Mouse (Mus musculus): Measurements from ENCODE around the gene Prune1. TPM values are rescaled to one million over a fixed set of nuclear protein-coding genes. Genes with fewer than 3 reads are reported as not detected.

Prune1 gene
- polyA plus RNA-seq, 1 experiment from 2014 or later = 19.8 TPM

GRCm38 (mm10) chr3:95294718-95295117 lies 12.8 kb upstream of the Prune1 start:
- H3K9me3 ChIP-seq (ENCODE audit: control insufficient read depth, low read length) = no peaks in the 10 kb centered on the region
- no peak for DNase-seq (ENCODE audit: low spot score)
- no peak for ATAC-seq (replicated peaks; ENCODE audit: low FRiP score)
- H3K4me2 ChIP-seq = no peak overlapping the region
- no peak overlapping the region for H3K9ac ChIP-seq (ENCODE audit: low read depth, low read length)
- peaks cover 14% of the 10 kb centered on the region for H3K36me3 ChIP-seq (ENCODE audit: control insufficient read depth, insufficient read depth, low read length)
- H3K27me3 ChIP-seq (replicated peaks; ENCODE audit: control insufficient read depth, insufficient read depth, low read length) = no peaks in the 10 kb centered on the region
- H3K4me3 ChIP-seq (ENCODE audit: low read depth, low read length) = no peak overlapping the region
- H3K27ac ChIP-seq (ENCODE audit: low read depth, low read length) = peak overlapping the region; percentile 34; the same call in 1 of the 2 replicates
- 83% methylated on average over 5 of the region's 5 CpGs for WGBS
- H3K4me1 ChIP-seq (replicated peaks; ENCODE audit: control insufficient read depth, insufficient read depth, low read length) = peaks cover 12% of the 10 kb centered on the region

DNA sequence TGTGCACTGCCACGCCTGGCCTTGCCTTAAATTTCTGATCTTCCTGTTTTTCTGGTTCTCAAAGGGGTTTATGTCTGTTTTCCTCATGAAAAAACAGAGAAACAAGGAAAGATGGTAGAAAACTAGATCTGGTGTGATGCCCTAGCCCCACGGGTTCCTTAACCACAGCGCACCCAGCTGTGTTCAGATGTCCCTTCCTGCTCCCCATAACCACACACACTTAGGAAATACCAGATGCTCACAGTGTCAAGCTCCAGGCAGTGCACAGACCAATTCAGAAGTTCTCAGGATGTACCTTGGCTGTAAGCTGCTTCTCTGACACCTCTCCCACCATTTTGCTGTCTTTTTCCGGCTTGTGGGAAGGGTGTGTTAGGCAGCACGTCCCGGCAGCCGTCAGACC lies 12.4 kb upstream of the Prune1 start:
- Histone ChIP-seq H3K36me3 (ENCODE audit: control insufficient read depth, insufficient read depth, low read length) (peaks cover 14% of the 10 kb centered on the region), H3K27me3 (replicated peaks; ENCODE audit: control insufficient read depth, insufficient read depth, low read length) (no peaks in the 10 kb centered on the region), H3K9ac (ENCODE audit: low read depth, low read length) (no peak overlapping the region), H3K4me3 (ENCODE audit: low read depth, low read length) (no peak overlapping the region), H3K4me1 (replicated peaks; ENCODE audit: control insufficient read depth, insufficient read depth, low read length) (peaks cover 12% of the 10 kb centered on the region), H3K9me3 (ENCODE audit: control insufficient read depth, low read length) (no peaks in the 10 kb centered on the region), H3K27ac (ENCODE audit: low read depth, low read length) (peak overlapping the region; percentile 34; the same call in 1 of the 2 replicates), H3K4me2 (0 out of 2 replicates have a peak overlapping the region, but pooled peaks have one; percentile 4)
- 70% methylated on average over 7 of the region's 7 CpGs for WGBS
- ATAC-seq (replicated peaks; ENCODE audit: low FRiP score) = no peak
- DNase-seq (ENCODE audit: low spot score) = no peak

DNA sequence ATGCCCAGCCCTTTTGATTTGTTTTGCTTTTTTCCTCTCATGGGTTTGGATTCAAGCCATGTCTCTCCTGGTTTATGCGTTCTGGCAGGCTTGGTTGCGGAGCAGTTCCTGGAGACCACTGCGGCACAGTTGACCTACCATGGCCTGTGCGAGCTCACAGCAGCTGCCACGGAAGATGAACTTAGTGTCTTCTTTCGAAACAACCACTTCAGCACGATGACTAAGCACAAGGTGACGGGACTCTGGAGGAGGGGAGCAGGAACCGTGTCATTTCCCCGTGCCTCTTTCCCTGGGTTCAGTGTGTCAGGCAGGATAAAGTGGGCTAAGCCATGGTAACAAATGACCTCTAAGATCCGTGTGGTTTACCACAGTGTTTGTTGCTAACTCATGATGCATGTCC lies 11.7 kb upstream of the Prune1 start:
- Histone ChIP-seq H3K27me3 (replicated peaks; ENCODE audit: control insufficient read depth, insufficient read depth, low read length) (no peaks in the 10 kb centered on the region), H3K36me3 (ENCODE audit: control insufficient read depth, insufficient read depth, low read length) (peaks cover 16% of the 10 kb centered on the region), H3K4me1 (replicated peaks; ENCODE audit: control insufficient read depth, insufficient read depth, low read length) (peaks cover 12% of the 10 kb centered on the region), H3K27ac (ENCODE audit: low read depth, low read length) (peak overlapping the region; percentile 23; the same call in 1 of the 2 replicates), H3K9ac (ENCODE audit: low read depth, low read length) (no peak overlapping the region), H3K4me2 (no peak overlapping the region), H3K9me3 (ENCODE audit: control insufficient read depth, low read length) (no peaks in the 10 kb centered on the region), H3K4me3 (ENCODE audit: low read depth, low read length) (no peak overlapping the region)
- 43% methylated on average over 11 of the region's 11 CpGs for WGBS
- 0 out of 2 replicates have a peak, but pooled peaks have one; percentile 16 for ATAC-seq (replicated peaks; ENCODE audit: low FRiP score)
- no peak for DNase-seq (ENCODE audit: low spot score)

DNA sequence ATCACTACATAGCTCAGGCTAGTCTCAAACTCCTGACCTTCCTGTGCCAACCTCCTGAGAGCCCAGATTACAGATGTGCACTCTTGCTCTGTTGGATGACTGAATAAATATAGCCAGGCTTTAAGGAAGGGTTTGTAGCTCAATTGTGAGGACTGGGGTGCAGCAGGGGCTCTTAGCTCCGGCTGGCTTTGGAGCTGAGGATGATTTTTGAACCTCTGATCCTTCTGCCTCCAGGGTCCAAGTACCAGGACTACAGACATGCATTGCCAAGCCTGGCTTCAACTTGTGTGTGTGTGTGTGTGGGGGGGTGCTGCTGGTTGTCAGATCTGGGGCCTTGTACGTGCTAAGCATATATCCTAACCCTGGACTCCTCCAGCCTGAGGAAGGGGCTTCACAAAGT lies 11.0 kb upstream of the Prune1 start:
- Histone ChIP-seq H3K27ac (ENCODE audit: low read depth, low read length) (no peak overlapping the region), H3K27me3 (replicated peaks; ENCODE audit: control insufficient read depth, insufficient read depth, low read length) (no peaks in the 10 kb centered on the region)

DNA sequence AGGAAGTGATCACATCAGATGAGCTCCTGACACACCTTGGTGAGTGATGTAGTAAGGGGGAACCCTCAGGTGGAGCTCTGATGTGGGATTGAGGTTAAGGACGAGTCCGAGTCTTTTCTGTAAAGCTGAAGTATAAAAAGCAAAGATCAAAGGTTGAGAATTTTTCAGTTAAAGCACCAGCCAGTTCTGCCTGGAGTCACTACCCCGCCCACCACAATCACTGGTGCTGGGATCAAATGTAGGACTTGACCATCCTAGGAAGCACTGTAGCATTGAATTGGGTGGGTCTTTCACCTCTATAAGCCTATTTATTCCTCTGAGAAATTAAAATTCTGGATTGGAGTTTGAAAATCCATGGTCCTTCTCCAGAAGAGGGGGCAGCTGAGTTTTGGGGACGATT lies 9.2 kb upstream of the Prune1 start:
- Histone ChIP-seq H3K9ac (ENCODE audit: low read depth, low read length) (no peak overlapping the region), H3K27me3 (replicated peaks; ENCODE audit: control insufficient read depth, insufficient read depth, low read length) (no peaks in the 10 kb centered on the region), H3K9me3 (ENCODE audit: control insufficient read depth, low read length) (no peaks in the 10 kb centered on the region), H3K36me3 (ENCODE audit: control insufficient read depth, insufficient read depth, low read length) (peaks cover 20% of the 10 kb centered on the region), H3K4me2 (no peak overlapping the region), H3K27ac (ENCODE audit: low read depth, low read length) (no peak overlapping the region), H3K4me3 (ENCODE audit: low read depth, low read length) (no peak overlapping the region), H3K4me1 (replicated peaks; ENCODE audit: control insufficient read depth, insufficient read depth, low read length) (peaks cover 12% of the 10 kb centered on the region)
- 70% methylated on average over 4 of the region's 4 CpGs for WGBS
- ATAC-seq (replicated peaks; ENCODE audit: low FRiP score) = no peak
- no peak for DNase-seq (ENCODE audit: low spot score)

More for the DNA sequence above, 11.0 kb upstream of the Prune1 start:
- Histone ChIP-seq H3K4me1 (replicated peaks; ENCODE audit: control insufficient read depth, insufficient read depth, low read length) (peaks cover 12% of the 10 kb centered on the region), H3K9me3 (ENCODE audit: control insufficient read depth, low read length) (no peaks in the 10 kb centered on the region), H3K4me3 (ENCODE audit: low read depth, low read length) (no peak overlapping the region), H3K9ac (ENCODE audit: low read depth, low read length) (no peak overlapping the region), H3K36me3 (ENCODE audit: control insufficient read depth, insufficient read depth, low read length) (peaks cover 17% of the 10 kb centered on the region), H3K4me2 (no peak overlapping the region)
- ATAC-seq (replicated peaks; ENCODE audit: low FRiP score) (no peak), DNase-seq (ENCODE audit: low spot score) (no peak)
- 74% methylated on average over 2 of the region's 2 CpGs for WGBS

DNA sequence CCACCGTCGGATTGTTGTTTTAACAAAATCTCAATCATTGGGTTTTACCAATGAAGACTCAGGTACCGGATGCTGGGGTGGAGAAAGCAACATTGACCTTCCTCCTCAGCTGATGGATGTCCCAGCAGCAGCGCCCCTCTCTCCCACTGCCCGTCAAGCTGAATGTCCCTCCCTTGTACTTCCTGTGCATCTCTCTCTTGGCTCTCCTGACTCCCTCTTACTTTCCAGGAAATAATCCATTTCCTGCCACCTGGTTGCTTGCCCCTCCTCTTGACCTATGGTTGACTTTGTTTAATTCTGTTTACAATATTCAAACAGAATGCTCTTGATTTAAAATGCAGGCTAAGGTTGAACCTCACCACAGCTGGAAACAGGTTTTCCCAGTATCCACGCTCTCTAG lies 8.3 kb upstream of the Prune1 start:
- no peak for ATAC-seq (replicated peaks; ENCODE audit: low FRiP score)
- H3K36me3 ChIP-seq (ENCODE audit: control insufficient read depth, insufficient read depth, low read length) = peaks cover 17% of the 10 kb centered on the region
- 77% methylated on average over 6 of the region's 6 CpGs for WGBS

DNA sequence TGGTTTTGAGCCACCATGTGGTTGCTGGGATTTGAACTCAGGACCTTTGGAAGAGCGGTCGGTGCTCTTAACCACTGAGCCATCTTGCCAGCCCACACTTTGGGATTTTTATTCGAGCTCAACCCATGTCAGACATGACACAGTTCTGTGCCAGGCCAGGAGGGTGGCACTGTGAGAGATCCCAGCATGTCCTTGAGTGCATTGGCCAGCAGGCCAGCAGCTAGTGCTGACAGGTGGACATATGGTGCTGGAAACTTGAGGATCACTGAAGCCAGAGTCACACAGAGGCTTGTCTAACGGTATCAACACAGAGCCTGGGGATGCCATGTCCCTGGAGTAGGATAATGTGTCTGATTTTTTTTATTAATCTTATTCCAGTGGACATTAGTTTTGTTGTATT lies 7.5 kb upstream of the Prune1 start:
- WGBS = 84% methylated on average over 4 of the region's 4 CpGs
- no peaks in the 10 kb centered on the region for H3K9me3 ChIP-seq (ENCODE audit: control insufficient read depth, low read length)
- peaks cover 12% of the 10 kb centered on the region for H3K4me1 ChIP-seq (replicated peaks; ENCODE audit: control insufficient read depth, insufficient read depth, low read length)
- no peaks in the 10 kb centered on the region for H3K27me3 ChIP-seq (replicated peaks; ENCODE audit: control insufficient read depth, insufficient read depth, low read length)
- DNase-seq (ENCODE audit: low spot score) (no peak), ATAC-seq (replicated peaks; ENCODE audit: low FRiP score) (no peak)
- H3K36me3 ChIP-seq (ENCODE audit: control insufficient read depth, insufficient read depth, low read length) = peaks cover 14% of the 10 kb centered on the region
- no peak overlapping the region for H3K9ac ChIP-seq (ENCODE audit: low read depth, low read length)
- H3K4me3 ChIP-seq (ENCODE audit: low read depth, low read length) = no peak overlapping the region
- H3K27ac ChIP-seq (ENCODE audit: low read depth, low read length) = no peak overlapping the region
- no peak overlapping the region for H3K4me2 ChIP-seq

More for the DNA sequence above, 8.3 kb upstream of the Prune1 start:
- H3K4me1 ChIP-seq (replicated peaks; ENCODE audit: control insufficient read depth, insufficient read depth, low read length) = peaks cover 11% of the 10 kb centered on the region
- no peaks in the 10 kb centered on the region for H3K27me3 ChIP-seq (replicated peaks; ENCODE audit: control insufficient read depth, insufficient read depth, low read length)
- no peak for DNase-seq (ENCODE audit: low spot score)
- H3K9ac ChIP-seq (ENCODE audit: low read depth, low read length) = no peak overlapping the region
- no peaks in the 10 kb centered on the region for H3K9me3 ChIP-seq (ENCODE audit: control insufficient read depth, low read length)
- no peak overlapping the region for H3K4me2 ChIP-seq
- no peak overlapping the region for H3K27ac ChIP-seq (ENCODE audit: low read depth, low read length)
- H3K4me3 ChIP-seq (ENCODE audit: low read depth, low read length) = no peak overlapping the region

DNA sequence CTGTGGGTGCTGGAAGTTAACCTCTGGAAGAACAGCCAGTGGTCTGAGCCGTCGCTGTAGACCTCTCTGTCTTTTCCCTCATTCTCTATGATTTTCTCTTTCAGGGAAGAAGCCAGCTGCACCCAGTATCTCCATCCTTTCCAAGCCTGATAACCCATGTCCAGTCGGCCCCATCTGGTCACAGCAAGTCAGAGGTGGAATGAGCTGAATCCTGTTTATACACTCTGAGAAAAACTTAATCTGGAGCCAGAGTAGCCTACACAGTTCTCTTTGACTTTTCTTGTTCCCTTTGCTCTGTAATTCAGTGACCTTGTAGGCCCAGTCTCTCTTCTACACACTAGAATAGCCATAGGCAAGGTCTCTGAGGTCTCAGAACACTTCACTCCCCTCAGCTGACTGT lies 5.7 kb upstream of the Prune1 start:
- no peak overlapping the region for H3K4me3 ChIP-seq (ENCODE audit: low read depth, low read length)
- WGBS = 75% methylated on average over 3 of the region's 3 CpGs
- no peaks in the 10 kb centered on the region for H3K9me3 ChIP-seq (ENCODE audit: control insufficient read depth, low read length)
- peaks cover 18% of the 10 kb centered on the region for H3K4me1 ChIP-seq (replicated peaks; ENCODE audit: control insufficient read depth, insufficient read depth, low read length)
- H3K27me3 ChIP-seq (replicated peaks; ENCODE audit: control insufficient read depth, insufficient read depth, low read length) = no peaks in the 10 kb centered on the region
- ATAC-seq (replicated peaks; ENCODE audit: low FRiP score) = no peak
- no peak overlapping the region for H3K9ac ChIP-seq (ENCODE audit: low read depth, low read length)
- H3K36me3 ChIP-seq (ENCODE audit: control insufficient read depth, insufficient read depth, low read length) = peaks cover 14% of the 10 kb centered on the region
- no peak overlapping the region for H3K4me2 ChIP-seq
- no peak for DNase-seq (ENCODE audit: low spot score)
- H3K27ac ChIP-seq (ENCODE audit: low read depth, low read length) = no peak overlapping the region

DNA sequence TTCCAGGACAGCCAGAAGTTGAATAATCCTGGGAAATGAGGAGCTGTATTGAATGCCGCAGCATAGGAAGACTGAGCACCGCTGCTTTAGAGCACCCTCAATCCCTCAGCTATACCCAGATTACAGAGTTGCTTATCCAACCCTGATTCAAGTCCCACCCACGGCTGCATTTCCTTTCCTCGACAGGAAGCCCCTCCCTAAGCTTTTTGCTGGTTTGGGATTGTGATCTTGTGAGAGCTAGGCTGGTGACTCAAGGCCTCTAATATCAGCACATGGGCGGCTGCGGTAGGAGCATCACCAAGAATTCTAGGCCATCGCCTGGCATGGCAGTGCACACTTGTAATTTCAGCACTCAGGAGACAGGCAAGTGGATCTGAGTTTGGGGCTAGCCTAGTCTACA lies 4.6 kb upstream of the Prune1 start:
- 59% methylated on average over 7 of the region's 7 CpGs for WGBS
- no peak overlapping the region for H3K4me2 ChIP-seq

More for the DNA sequence above, 4.6 kb upstream of the Prune1 start:
- no peak overlapping the region for H3K4me3 ChIP-seq (ENCODE audit: low read depth, low read length)
- peaks cover 18% of the 10 kb centered on the region for H3K4me1 ChIP-seq (replicated peaks; ENCODE audit: control insufficient read depth, insufficient read depth, low read length)
- DNase-seq (ENCODE audit: low spot score) (no peak), ATAC-seq (replicated peaks; ENCODE audit: low FRiP score) (no peak)
- no peaks in the 10 kb centered on the region for H3K9me3 ChIP-seq (ENCODE audit: control insufficient read depth, low read length)
- H3K36me3 ChIP-seq (ENCODE audit: control insufficient read depth, insufficient read depth, low read length) = peaks cover 9% of the 10 kb centered on the region
- H3K9ac ChIP-seq (ENCODE audit: low read depth, low read length) = no peak overlapping the region
- H3K27ac ChIP-seq (ENCODE audit: low read depth, low read length) = no peak overlapping the region
- no peaks in the 10 kb centered on the region for H3K27me3 ChIP-seq (replicated peaks; ENCODE audit: control insufficient read depth, insufficient read depth, low read length)

Data from liver, embryonic 11.5 days (tissue).